Mouse (Mus musculus): ENCODE measurements around the gene Rnf144a. TPM values are rescaled to one million over a fixed set of nuclear protein-coding genes. Genes with fewer than 3 reads are reported as not detected.
A peak's percentile ranks its signal among the peaks of the same experiment; 100 is the strongest.

Gene Rnf144a
- polyA plus RNA-seq, 1 experiment from 2014 or later: 3.2 TPM

- H3K36me3 ChIP-seq (replicated peaks; ENCODE audit: insufficient read depth, low read length): no peaks in the 10 kb centered on the region
- no peaks in the 10 kb centered on the region for H3K27me3 ChIP-seq (ENCODE audit: insufficient read depth, low read length)
- H3K4me3 ChIP-seq (ENCODE audit: low read depth, low read length): no peak overlapping the region
- no peak for ATAC-seq
- no peak for DNase-seq
- no peak for TF ChIP-seq EP300 (IDR thresholded peaks at IDR 0.05; ENCODE audit: low read depth)
- no peak for TF ChIP-seq CTCF (IDR thresholded peaks at IDR 0.05; ENCODE audit: low read depth)
- H3K9me3 ChIP-seq (ENCODE audit: low read length): no peaks in the 10 kb centered on the region
- no peak overlapping the region for H3K4me2 ChIP-seq (ENCODE audit: low read depth, low read length)
- 75% methylated on average over 8 of the region's 8 CpGs for WGBS (ENCODE audit: insufficient replicate concordance)
- no peak overlapping the region for H3K9ac ChIP-seq (replicated peaks)
- H3K4me1 ChIP-seq (ENCODE audit: insufficient read depth): no peaks in the 10 kb centered on the region
- H3K27ac ChIP-seq (ENCODE audit: low read depth): no peak overlapping the region
Observed at GRCm38 (mm10) chr12:26285939-26286338, 129.1 kb downstream of the Rnf144a start.

GRCm38 (mm10) chr12:26285460-26285859 is 129.6 kb downstream of the Rnf144a start:
- Histone ChIP-seq H3K9ac (replicated peaks) (no peak overlapping the region), H3K27me3 (ENCODE audit: insufficient read depth, low read length) (no peaks in the 10 kb centered on the region), H3K4me3 (ENCODE audit: low read depth, low read length) (no peak overlapping the region), H3K27ac (ENCODE audit: low read depth) (no peak overlapping the region), H3K4me2 (ENCODE audit: low read depth, low read length) (no peak overlapping the region), H3K4me1 (ENCODE audit: insufficient read depth) (no peaks in the 10 kb centered on the region), H3K9me3 (ENCODE audit: low read length) (no peaks in the 10 kb centered on the region), H3K36me3 (replicated peaks; ENCODE audit: insufficient read depth, low read length) (no peaks in the 10 kb centered on the region)
- no peak for ATAC-seq
- WGBS (ENCODE audit: insufficient replicate concordance): 75% methylated on average over 3 of the region's 3 CpGs
- DNase-seq: no peak
- TF ChIP-seq CTCF (IDR thresholded peaks at IDR 0.05; ENCODE audit: low read depth) (no peak), EP300 (IDR thresholded peaks at IDR 0.05; ENCODE audit: low read depth) (no peak)

GRCm38 (mm10) chr12:26280719-26281480 is 134.2 kb downstream of the Rnf144a start:
- no peak overlapping the region for H3K4me2 ChIP-seq (ENCODE audit: low read depth, low read length)
- no peak for ATAC-seq
- no peaks in the 10 kb centered on the region for H3K36me3 ChIP-seq (replicated peaks; ENCODE audit: insufficient read depth, low read length)
- no peaks in the 10 kb centered on the region for H3K27me3 ChIP-seq (ENCODE audit: insufficient read depth, low read length)
- no peak for DNase-seq
- no peak overlapping the region for H3K4me3 ChIP-seq (ENCODE audit: low read depth, low read length)
- no peaks in the 10 kb centered on the region for H3K4me1 ChIP-seq (ENCODE audit: insufficient read depth)
- no peak overlapping the region for H3K27ac ChIP-seq (ENCODE audit: low read depth)
- H3K9ac ChIP-seq (replicated peaks): no peak overlapping the region
- 69% methylated on average over 3 of the region's 3 CpGs for WGBS (ENCODE audit: insufficient replicate concordance)
- TF ChIP-seq EP300 (IDR thresholded peaks at IDR 0.05; ENCODE audit: low read depth) (no peak), CTCF (IDR thresholded peaks at IDR 0.05; ENCODE audit: low read depth) (no peak)
- H3K9me3 ChIP-seq (ENCODE audit: low read length): no peaks in the 10 kb centered on the region

GRCm38 (mm10) chr12:26277002-26277669 is 137.9 kb downstream of the Rnf144a start:
- DNase-seq (peak; percentile 40), ATAC-seq (0 out of 2 replicates have a peak, but pooled peaks have one; percentile 14)
- H3K27ac ChIP-seq (ENCODE audit: low read depth): no peak overlapping the region
- no peaks in the 10 kb centered on the region for H3K9me3 ChIP-seq (ENCODE audit: low read length)
- TF ChIP-seq CTCF (IDR thresholded peaks at IDR 0.05; ENCODE audit: low read depth) (peak; percentile 57), EP300 (IDR thresholded peaks at IDR 0.05; ENCODE audit: low read depth) (no peak)
- H3K4me2 ChIP-seq (ENCODE audit: low read depth, low read length): no peak overlapping the region
- H3K4me3 ChIP-seq (ENCODE audit: low read depth, low read length): no peak overlapping the region
- H3K27me3 ChIP-seq (ENCODE audit: insufficient read depth, low read length): no peaks in the 10 kb centered on the region
- no peak overlapping the region for H3K9ac ChIP-seq (replicated peaks)
- H3K36me3 ChIP-seq (replicated peaks; ENCODE audit: insufficient read depth, low read length): no peaks in the 10 kb centered on the region
- WGBS (ENCODE audit: insufficient replicate concordance): 46% methylated on average over 7 of the region's 7 CpGs
- H3K4me1 ChIP-seq (ENCODE audit: insufficient read depth): no peaks in the 10 kb centered on the region

- TF ChIP-seq EP300 (IDR thresholded peaks at IDR 0.05; ENCODE audit: low read depth) (no peak), CTCF (IDR thresholded peaks at IDR 0.05; ENCODE audit: low read depth) (no peak)
- Histone ChIP-seq H3K4me1 (ENCODE audit: insufficient read depth) (no peaks in the 10 kb centered on the region), H3K9ac (replicated peaks) (no peak overlapping the region), H3K36me3 (replicated peaks; ENCODE audit: insufficient read depth, low read length) (no peaks in the 10 kb centered on the region), H3K27ac (ENCODE audit: low read depth) (no peak overlapping the region), H3K27me3 (ENCODE audit: insufficient read depth, low read length) (no peaks in the 10 kb centered on the region), H3K4me2 (ENCODE audit: low read depth, low read length) (no peak overlapping the region), H3K9me3 (ENCODE audit: low read length) (no peaks in the 10 kb centered on the region), H3K4me3 (ENCODE audit: low read depth, low read length) (no peak overlapping the region)
- DNase-seq (peak; percentile 45), ATAC-seq (peak; percentile 96)
- WGBS (ENCODE audit: insufficient replicate concordance): 57% methylated on average over 2 of the region's 2 CpGs
Observed at GRCm38 (mm10) chr12:26276556-26276955, 138.5 kb downstream of the Rnf144a start.

Small RNA genes within 50 kb of the gene (microRNA-seq; reads per million reads assigned to microRNA genes)
- 2.0 reads per million for gene Mir6538

Other genes starting within 250 kb of the Rnf144a start
- gene Rsad2, start 41.2 kb upstream of the Rnf144a start, polyA plus RNA-seq (2015; fragmentation: Nextera tagmentation; extraction: Ambion mirVana): 52.5 and 62.2 TPM in 2 replicates
- gene Cmpk2, start 54.0 kb upstream of the Rnf144a start, polyA plus RNA-seq (2015; fragmentation: Nextera tagmentation; extraction: Ambion mirVana): 12.8 and 14.2 TPM in 2 replicates

All from liver, postnatal 0 days (tissue).